Mouse (Mus musculus) cortical plate, adult 2 months (tissue): ENCODE results near the gene Lenep.

ENCODE experiments used
- CTCF ChIP-seq: fragments of 200-500 bp; IDR thresholded peaks from 2 replicates; pipeline ENCODE4 v1.5.1; 2011; ENCODE audit warnings: mild to moderate bottlenecking, control low read depth, low read length; ENCODE audit not compliant: insufficient read depth; ENCODE audit errors: extremely low read depth
- POLR2A ChIP-seq: fragments of 200-500 bp; IDR thresholded peaks from 2 replicates; pipeline ENCODE4 v1.6.1; 2011; ENCODE audit warnings: mild to moderate bottlenecking, low read length, control low read depth; ENCODE audit not compliant: insufficient read depth; ENCODE audit errors: extremely low read depth

DNA sequence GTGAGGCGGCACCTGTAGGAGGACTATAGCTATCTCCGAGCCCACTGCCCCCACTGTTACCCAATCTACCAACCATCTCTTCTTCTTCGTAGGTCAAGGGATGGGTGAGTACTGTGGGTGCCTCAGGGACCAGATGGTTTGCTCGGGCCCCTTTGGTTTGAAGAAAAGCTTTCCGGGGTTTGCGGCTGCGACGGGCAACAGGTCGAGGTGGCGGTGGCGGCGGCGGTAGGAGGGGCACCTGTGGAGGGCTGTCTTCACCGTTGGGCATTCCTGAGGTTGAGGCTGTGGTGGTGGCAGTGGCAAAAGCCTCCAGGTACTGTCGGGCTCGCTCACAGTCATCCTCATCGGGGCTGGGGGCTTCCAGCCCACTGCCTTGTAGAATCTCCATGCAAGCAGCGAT is 21.9 kb downstream of the Lenep start:
- TF ChIP-seq CTCF, result no peak
- TF ChIP-seq POLR2A, result no peak
